Mouse (Mus musculus) right cerebral cortex, adult 2 months (tissue): ENCODE measurements around the gene Man2a2.
A peak's percentile ranks its signal among the peaks of the same experiment; 100 is the strongest.
"Not testable (repeated sequence)": the region's sequence is repeated elsewhere in the genome, so short reads cannot be mapped to it uniquely, and the experiment has no call there.

Experiments used
- DNase-seq, 2 experiments: peaks; one replicate each; pipeline ENCODE4 v3.0.0; 2021 to 2022; ENCODE audit warnings: low spot score in 2 of 2

Man2a2 gene

DNA sequence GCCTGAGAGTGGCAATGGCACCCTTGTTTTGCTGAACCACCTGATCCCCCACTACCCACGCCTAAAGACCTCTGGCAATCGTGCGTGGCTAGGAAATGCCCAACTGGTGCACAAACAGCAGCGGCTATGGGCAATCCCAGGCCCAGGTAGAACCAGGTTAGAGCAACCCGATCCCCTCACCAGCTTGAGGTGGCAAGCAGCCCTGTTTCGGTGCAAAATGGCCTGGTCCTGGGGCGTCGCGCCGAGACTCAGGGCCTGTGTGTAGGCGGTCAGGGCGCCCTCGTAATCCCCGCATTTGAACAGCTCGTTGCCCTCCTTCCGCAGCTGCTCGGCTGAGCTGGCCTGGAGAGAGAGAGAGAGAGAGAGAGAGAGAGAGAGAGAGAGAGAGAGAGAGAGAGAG is 31.8 kb downstream of the Man2a2 start:
- DNase-seq, result peak in 1 of 2 experiments; percentile 35

DNA sequence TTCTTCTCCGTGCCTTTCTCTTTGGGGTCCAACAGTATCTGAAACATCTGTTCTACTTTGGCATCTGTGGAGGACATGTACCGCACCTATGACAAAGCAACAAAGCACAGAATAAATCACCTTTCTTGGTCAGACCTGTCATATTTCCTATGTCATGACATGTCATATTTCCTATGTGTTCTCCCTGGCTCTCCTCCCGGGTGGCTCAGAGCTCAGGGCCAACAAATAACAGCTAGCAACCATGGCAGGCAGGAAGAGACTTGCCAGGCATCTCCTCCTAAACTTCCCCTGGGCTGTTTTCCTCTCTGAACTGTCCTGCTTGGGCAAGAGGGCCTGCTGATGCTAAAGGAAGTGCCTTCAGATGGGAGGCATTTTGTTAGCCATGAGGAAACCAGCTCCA is 34.2 kb downstream of the Man2a2 start:
- DNase-seq, result no peak

DNA sequence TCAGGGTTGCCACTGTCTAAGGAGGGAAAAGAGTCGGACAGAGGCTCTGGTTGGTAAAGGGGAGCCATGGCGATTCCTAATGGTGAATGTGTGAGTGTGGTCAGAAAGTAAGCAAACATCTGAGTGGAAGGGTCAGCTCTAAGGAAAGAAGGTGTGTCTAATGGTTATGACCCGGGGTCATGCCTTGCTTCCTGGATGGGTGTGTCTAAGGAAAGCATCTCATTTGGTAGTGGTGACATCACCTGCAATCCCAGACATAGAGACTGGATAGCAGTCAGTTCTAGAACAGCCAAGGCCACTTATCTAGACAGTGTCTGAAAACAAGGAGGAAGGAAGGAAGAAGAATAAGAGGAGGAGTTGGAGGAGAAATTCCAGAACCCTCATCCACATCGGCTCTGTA is 36.3 kb downstream of the Man2a2 start:
- no peak for DNase-seq

DNA sequence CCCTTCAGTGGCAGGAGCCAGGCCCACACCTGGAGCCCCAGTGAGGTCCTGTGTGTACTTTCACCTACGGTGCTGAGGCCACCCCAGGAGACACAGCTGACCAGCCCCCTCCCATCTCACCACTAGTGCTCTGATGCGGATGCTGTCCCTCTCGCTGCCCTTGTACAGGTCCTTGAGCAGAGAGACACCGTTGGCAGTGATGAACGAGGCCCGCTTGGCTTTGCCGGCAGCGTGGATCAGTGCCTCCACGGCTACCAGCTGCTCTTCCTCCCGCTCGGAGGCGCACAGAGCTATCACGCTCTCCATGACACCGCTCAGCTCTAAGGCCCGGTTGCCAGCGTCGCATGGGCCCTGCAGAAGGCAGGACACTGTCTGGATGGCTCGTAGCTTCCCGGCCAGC is 39.7 kb downstream of the Man2a2 start:
- no peak for DNase-seq

DNA sequence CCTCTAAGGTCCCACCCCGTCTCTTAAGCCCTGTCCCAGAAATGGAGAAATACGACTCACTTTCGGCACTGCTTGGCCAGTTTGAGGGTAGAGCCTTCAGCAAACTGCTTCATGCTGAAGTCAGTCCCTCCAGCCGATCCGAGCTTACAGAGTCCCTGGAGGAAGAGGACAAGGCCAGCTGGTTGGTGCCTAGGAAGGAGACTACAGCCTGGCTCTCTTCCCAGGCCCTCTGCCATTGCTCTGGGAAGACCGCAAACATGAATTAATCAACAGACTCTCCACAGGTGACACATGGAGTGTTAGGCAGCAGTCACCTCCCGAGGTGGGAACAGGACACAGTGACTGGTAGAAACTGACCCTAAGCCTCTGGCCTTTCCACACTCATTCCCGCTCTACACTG is 40.9 kb downstream of the Man2a2 start:
- no peak for DNase-seq

DNA sequence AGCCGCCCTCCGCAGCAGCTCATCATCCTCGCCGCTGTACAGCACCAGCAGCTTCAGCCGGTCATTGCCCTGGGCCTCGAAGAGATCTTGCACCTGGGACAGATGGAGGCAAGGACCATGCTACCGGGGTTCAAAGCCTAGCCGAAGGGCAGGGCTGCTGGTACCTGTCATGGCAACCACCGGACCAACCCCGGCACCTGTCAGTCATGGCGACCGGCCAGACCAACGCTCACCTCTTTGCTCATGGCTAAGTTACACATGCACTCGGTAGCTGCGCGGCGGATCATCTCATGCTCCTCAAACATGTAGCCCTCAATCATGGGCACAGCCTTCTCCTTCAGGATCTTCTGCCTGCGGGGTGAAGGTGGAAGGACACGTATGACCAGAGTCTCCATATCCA is 45.1 kb downstream of the Man2a2 start:
- no peak for DNase-seq

DNA sequence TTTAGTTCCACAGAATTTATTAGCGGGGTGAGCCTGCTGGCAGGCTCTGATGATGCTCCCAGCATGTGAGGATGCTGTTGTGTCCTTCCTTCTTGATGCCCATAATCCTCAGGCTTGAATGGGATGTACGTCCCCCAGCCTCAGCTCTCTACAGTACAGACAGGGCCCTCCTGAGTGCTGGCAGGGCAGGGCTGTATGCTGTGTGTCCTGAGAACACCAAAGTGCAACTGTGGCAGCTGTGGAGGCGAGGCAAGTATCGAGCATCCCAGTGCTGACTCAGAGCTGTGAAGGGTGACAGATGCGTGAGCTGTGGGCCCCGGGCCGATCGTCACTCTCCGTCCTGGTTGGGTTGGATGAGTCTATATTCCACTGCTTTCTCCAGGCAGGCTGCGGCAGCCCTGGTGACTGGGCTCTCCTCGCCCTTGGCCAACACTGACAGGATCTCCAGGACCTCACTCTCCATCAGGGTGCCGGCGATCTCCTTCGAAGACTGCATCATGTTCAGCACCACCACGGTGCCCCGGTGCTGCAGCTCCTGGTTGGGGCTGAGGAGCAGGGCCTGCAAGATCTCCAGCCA is 45.8 kb downstream of the Man2a2 start:
- no peak for DNase-seq

DNA sequence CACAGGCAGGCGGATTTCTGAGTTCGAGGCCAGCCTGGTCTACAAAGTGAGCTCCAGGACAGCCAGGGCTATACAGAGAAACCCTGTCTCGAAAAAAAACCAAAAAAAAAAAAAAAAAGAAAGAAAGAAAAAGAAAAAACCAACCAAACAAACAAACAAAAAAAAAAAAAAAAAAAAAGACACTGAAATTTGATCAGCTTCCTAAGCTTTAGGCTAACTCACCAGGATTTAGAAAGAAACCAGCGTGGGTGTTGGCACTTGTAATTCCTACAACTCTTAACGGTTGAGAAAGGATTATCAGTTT is 46.4 kb downstream of the Man2a2 start:
- not testable (repeated sequence) for DNase-seq

DNA sequence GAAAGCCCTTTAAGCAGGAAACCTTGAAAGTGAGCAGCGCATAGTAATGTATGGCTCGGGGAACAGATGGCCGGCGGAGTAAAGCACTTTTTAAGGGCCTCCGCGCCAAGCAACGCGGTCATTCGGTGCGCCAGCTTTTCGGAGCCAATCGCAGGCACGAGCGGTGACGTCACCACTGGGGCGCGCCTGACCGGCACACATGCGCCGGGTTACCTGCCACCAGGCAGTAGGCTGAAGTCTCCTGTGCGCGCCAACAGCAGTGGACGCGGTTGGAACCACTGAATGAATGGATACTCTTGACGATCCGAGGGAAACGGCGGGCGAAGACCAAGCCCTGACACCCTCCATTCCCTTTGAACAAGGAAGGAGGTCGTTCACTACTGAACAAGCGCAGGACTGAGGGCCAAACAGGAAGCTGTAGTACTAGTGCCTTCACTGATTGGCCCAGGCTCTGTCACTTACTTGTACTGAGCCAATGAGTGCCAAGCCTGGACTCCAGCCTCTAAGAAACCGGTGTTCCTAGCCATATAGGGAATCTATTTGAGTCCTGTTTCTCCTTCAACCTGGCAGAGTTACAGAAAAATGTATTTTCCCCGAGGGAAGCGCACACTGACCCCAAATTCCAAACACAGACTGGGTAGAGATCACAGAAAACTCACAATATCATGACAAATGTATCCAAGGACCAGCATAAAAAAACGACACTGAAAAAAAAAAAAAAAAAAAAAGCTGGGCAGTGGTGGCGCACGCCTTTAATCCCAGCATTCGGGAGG is 46.9 kb downstream of the Man2a2 start, which contains the start of gene Rccd1:
Gene Rccd1 (minus strand): TSS at position 412 of the 773 bp plus-strand sequence.
- peak; percentile 96 to 98 for DNase-seq

DNA sequence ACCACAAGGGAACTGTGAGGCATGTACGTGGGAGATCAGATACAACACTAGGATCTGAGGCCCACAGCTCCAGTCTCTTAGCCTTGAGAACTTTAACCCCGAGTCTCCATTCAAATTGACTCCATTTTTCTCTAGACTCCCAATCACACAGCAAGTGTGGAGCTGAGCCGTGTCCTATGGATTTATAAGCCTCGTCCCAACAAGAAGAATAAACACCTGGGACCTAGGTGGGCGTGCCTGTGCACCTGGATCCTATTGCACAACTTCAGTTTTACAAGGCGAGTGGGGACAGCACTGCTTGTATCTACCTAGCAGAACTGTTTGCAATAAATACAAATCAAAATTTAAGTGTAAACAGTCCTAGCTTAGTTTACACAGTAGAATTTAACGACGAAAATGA is 47.8 kb downstream of the Man2a2 start:
- DNase-seq, result no peak

DNA sequence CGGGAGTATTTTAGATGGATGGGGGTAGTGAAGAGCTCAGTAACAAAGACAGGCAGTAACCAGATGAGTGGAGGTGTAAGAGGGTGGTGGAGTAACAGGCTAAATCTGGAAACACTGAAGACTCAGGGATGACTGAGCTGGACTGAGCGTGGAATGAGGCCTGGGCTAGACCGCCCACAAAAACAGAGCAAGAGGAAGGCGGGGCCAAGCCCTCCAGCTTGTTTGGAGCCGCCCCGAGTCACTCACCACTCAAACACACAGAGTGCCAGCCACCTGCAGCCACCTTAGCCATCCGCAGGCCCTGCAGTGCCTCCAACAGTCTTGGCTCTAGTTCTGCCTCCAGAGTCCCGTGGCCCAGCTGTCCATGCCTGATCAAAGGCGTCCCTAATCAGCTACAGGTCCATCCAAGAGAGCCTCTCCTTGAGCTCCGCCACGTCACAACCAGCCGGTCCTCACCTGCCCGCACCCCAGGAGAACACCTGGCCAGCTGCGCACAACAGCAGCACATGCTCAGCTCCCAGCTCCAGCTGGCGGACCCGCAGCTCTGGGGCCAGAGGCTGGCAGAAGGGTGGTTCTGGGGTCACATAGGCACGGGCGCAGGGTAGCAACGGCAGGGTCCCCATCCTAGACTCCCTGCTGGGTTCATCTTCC is 51.2 kb downstream of the Man2a2 start:
- DNase-seq, result no peak

DNA sequence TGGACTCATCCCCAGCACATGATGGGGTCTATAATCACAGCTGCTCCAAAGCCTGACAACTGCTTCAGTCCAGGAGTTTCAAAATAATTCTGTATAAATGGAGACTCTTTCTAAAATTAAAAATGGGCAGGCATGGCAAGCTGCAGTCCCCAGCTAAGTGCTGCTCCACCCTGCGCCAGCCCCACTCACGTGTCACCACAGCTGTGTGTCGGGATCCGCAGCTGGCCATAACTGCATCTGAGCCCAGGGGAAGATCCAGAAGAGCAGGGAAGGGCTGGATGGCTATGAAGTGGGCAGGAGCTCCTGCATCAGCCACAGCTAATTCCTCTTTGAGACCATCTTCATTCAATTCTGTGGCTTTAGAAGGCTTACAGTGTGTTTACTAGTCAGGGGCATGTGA is 52.5 kb downstream of the Man2a2 start:
- no peak for DNase-seq

DNA sequence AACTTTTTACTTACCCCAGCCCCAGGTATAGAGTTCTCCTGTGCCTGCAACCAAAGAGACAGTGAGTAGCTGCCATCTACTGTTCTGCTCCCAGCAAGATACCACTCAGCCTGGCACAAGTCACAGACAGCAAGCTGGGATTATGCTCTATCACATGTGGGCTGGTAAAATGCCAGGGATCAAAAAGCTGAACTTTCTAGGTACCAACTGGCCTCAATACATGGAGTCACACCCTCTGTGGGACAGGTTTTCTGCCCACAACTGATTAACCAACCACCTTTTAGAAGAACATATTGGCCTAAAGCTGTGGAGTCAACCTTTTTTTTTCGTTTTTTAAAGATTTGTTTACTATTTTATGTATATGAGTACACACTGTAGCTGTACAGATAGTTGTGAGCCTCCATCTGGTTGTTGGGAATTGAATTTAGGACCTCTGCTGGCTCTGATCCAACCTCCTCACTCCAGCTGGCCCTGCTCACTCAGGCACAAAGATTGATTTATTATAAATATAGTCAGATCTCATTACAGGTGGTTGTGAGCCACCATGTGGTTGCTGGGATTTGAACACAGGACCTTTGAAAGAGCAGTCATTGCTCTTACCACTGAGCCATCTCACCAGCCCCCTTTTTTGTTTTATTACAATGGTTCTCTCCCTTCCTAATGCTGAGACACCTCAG is 53.6 kb downstream of the Man2a2 start:
- no peak for DNase-seq

DNA sequence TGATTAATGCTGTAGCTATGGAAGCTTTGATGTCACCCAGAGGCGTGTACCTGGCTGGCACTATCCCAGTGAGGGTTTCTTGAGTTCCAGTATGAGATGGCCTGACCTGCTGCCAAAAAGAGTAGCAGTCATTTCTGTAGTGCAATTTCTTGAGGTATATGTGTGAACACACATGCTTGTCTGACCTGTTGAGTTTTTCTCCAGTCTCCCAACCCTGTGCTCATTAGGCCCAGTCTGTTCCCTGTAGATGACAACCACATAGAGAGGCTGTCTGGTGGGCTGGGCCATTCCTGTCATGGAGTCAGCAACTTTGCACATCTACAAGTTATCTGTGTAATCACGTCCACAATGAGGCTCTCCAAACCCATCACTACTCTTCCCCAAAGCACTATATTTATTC is 55.4 kb downstream of the Man2a2 start:
- DNase-seq, result no peak

DNA sequence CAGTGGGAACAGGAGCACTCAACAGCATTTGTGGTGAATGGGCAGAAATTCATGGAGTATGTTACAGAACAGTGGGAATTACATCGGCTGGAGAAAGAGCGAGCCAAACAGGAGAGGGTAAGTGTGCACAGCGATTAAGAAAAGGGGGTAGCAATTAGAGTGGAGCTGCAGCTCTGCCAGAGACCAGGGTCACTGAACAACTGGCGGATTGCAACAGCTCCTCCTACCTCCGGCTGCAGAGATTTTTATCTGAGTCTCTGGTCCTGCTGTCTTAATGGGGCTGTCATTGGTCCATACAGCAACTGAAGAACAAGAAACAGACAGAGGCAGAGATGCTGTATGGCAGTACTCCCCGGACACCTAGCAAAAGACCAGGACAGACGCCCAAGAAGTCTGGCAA is 60.4 kb downstream of the Man2a2 start:
- DNase-seq, result no peak

DNA sequence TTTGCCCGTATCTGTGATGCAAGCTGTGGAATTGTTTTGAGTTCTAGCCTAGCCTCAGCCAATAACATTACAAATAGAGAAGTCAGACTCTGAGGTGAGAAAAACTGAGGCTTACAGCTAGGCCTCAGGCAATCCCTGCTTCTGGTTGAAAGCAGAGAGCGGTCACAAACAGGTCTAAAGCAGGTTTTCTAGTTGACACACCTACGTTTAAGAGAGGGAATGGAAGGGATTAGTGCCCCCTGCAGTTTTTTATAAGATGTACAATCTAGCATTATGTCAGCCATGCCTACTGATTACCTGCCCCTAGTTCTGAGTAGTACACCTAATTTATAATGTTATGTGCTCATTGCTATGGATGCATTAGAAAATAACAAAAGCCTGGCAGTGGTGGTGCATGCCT is 63.4 kb downstream of the Man2a2 start:
- no peak for DNase-seq

DNA sequence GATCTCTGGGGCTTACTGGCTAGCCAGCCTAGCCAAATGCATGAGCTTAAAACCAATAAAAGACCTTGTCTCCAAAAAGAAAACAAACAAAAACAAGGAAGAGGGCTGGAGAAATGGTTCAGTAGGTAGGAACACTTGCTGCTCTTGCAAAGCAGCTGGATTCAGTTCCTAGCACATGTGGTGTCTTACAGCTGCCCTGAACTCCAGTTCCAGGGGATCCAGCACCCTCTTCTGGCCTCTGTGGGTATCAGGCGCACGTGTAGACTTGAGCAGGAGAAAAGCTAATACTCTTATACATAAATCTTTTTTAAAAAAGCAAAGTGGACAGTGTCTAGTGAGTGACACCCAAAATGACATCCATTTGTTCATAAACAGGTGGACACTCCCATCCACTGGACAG is 69.7 kb downstream of the Man2a2 start:
- DNase-seq, result no peak

DNA sequence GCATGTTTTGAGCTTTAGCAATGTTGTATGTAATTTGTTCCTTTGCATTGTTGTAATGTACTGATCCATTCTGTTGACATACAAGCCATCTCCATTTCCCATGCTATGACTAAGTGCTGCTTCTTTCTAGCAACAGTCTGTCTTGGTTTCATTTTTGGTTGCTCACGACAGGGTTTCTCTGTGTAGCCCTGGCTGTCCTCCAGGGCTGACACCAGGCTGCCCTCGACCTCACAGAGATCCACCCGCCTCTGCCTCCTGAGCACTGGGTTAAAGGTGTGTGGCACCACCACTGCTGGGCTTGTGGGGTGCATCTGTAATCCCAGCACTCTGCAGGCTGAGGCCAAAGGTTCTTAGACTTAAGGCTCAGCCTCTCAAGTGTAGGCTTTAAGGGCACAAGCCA is 71.6 kb downstream of the Man2a2 start:
- DNase-seq, result no peak
